Comparison of ENCODE assay signal across 16 mouse cellular contexts in genomic region chr8:84764870-84765495, GRCm38 (mm10). TPM values are rescaled to one million over a fixed set of nuclear protein-coding genes. Genes with fewer than 3 reads are reported as not detected.
DNase-seq lines count a peak whose midpoint lies in the region; ATAC-seq and TF ChIP-seq lines count a peak whose summit lies in the region.
"Had no signal": no experiment of that assay in that cellular context is flagged by ENCODE, and none has a peak within 500 bp of the region (broad histone marks: within the 10 kb centered on the region; RNA-seq: fewer than 3 reads in every experiment).

No protein-coding gene starts in this region.

- peak overlapping the region; percentile 96 for H3K27ac ChIP-seq in gastrocnemius, adult 2 months
- no peak overlapping the region for H3K27ac ChIP-seq in midbrain, embryonic 14.5 days (replicated peaks; ENCODE audit: low read depth, low read length)
- no peak overlapping the region for H3K27ac ChIP-seq in midbrain, embryonic 15.5 days
- H3K27ac ChIP-seq in forebrain, embryonic 16.5 days (ENCODE audit: low read length), result peak overlapping the region; percentile 65
- H3K27ac ChIP-seq in neural tube, embryonic 14.5 days (ENCODE audit: low read depth, low read length), result no peak overlapping the region
- H3K27ac ChIP-seq: kidney, embryonic 15.5 days; liver, embryonic 14.5 days had no signal

- WGBS in midbrain, embryonic 14.5 days, result 66% methylated on average over 17 of the region's 17 CpGs
- 61% methylated on average over 17 of the region's 17 CpGs for WGBS in midbrain, embryonic 15.5 days
- WGBS in forebrain, embryonic 16.5 days, result 43% methylated on average over 17 of the region's 17 CpGs
- 62% methylated on average over 17 of the region's 17 CpGs for WGBS in neural tube, embryonic 14.5 days

- H3K9ac ChIP-seq in midbrain, embryonic 14.5 days (replicated peaks; ENCODE audit: low read length), result no peak overlapping the region
- H3K9ac ChIP-seq in midbrain, embryonic 15.5 days, result no peak overlapping the region
- H3K9ac ChIP-seq in forebrain, embryonic 16.5 days (replicated peaks; ENCODE audit: low read depth, low read length), result peak overlapping the region; percentile 60
- no peak overlapping the region for H3K9ac ChIP-seq in neural tube, embryonic 14.5 days (replicated peaks; ENCODE audit: low read depth, low read length)
- H3K9ac ChIP-seq: kidney, embryonic 15.5 days; liver, embryonic 14.5 days; stomach, embryonic 15.5 days had no signal

- peaks cover 15% of the 10 kb centered on the region for H3K4me1 ChIP-seq in midbrain, embryonic 14.5 days (ENCODE audit: control insufficient read depth, insufficient read depth, low read length)
- H3K4me1 ChIP-seq in midbrain, embryonic 15.5 days, result peaks cover 34% of the 10 kb centered on the region
- H3K4me1 ChIP-seq in forebrain, embryonic 16.5 days (replicated peaks; ENCODE audit: control insufficient read depth, insufficient read depth, low read length), result peaks cover 70% of the 10 kb centered on the region
- H3K4me1 ChIP-seq in neural tube, embryonic 14.5 days (ENCODE audit: control insufficient read depth, insufficient read depth, low read length), result peaks cover 20% of the 10 kb centered on the region

- H3K9me3 ChIP-seq in midbrain, embryonic 14.5 days (ENCODE audit: control insufficient read depth, low read length), result no peaks in the 10 kb centered on the region
- no peaks in the 10 kb centered on the region for H3K9me3 ChIP-seq in midbrain, embryonic 15.5 days
- no peaks in the 10 kb centered on the region for H3K9me3 ChIP-seq in forebrain, embryonic 16.5 days (ENCODE audit: control insufficient read depth, low read length)
- H3K9me3 ChIP-seq in neural tube, embryonic 14.5 days (ENCODE audit: control insufficient read depth, low read length), result no peaks in the 10 kb centered on the region
- H3K9me3 ChIP-seq: kidney, embryonic 15.5 days; stomach, embryonic 15.5 days had no signal

- 0 out of 2 replicates have a peak overlapping the region, but pooled peaks have one; percentile 15 for H3K4me2 ChIP-seq in midbrain, embryonic 14.5 days (ENCODE audit: low read length)
- no peak overlapping the region; the same call in 1 of the 2 replicates for H3K4me2 ChIP-seq in midbrain, embryonic 15.5 days
- peak overlapping the region; percentile 81 for H3K4me2 ChIP-seq in forebrain, embryonic 16.5 days (ENCODE audit: low read length)
- peak overlapping the region; percentile 34 for H3K4me2 ChIP-seq in neural tube, embryonic 14.5 days (ENCODE audit: low read depth, low read length)
- H3K4me2 ChIP-seq: kidney, embryonic 15.5 days; stomach, embryonic 15.5 days had no signal

- H3K27me3 ChIP-seq in midbrain, embryonic 14.5 days (ENCODE audit: control insufficient read depth, insufficient read depth, low read length), result peaks cover 21% of the 10 kb centered on the region
- peaks cover 29% of the 10 kb centered on the region for H3K27me3 ChIP-seq in midbrain, embryonic 15.5 days (replicated peaks)
- H3K27me3 ChIP-seq in forebrain, embryonic 16.5 days (replicated peaks; ENCODE audit: control insufficient read depth, insufficient read depth, low read length), result no peaks in the 10 kb centered on the region
- H3K27me3 ChIP-seq in neural tube, embryonic 14.5 days (ENCODE audit: control insufficient read depth, insufficient read depth, low read length), result peaks cover 14% of the 10 kb centered on the region
- H3K27me3 ChIP-seq: stomach, embryonic 15.5 days had no signal

- H3K4me3 ChIP-seq in gastrocnemius, adult 2 months, result peak overlapping the region; percentile 39
- no peak overlapping the region for H3K4me3 ChIP-seq in midbrain, embryonic 14.5 days (replicated peaks; ENCODE audit: low read depth, low read length)
- no peak overlapping the region for H3K4me3 ChIP-seq in midbrain, embryonic 15.5 days
- peak overlapping the region; percentile 49 for H3K4me3 ChIP-seq in forebrain, embryonic 16.5 days (replicated peaks; ENCODE audit: low read length)
- H3K4me3 ChIP-seq in neural tube, embryonic 14.5 days (ENCODE audit: low read depth, low read length), result no peak overlapping the region
- H3K4me3 ChIP-seq: kidney, embryonic 15.5 days; stomach, embryonic 15.5 days had no signal

- no peak for TF ChIP-seq CTCF in gastrocnemius, adult 2 months (IDR thresholded peaks at IDR 0.05)

- intact Hi-C loops in gastrocnemius, adult 2 months (cut with DNase I), result loop anchor here (2.0 to 5.0 kb wide), 2 partner anchors 16 to 32 kb away; no protein-coding TSS in a partner anchor
- intact Hi-C loops in gastrocnemius, postnatal 14 days (cut with DNase I; ENCODE audit: low total_unique reads), result no loop called here
- intact Hi-C loops in heart, postnatal 25 days (cut with DNase I), result no loop called here

- ATAC-seq in midbrain, embryonic 14.5 days (ENCODE audit: low FRiP score, low TSS enrichment), result no peak
- no peak for ATAC-seq in midbrain, embryonic 15.5 days (replicated peaks)
- peak; percentile 32; the same call in 1 of the 2 replicates for ATAC-seq in forebrain, embryonic 16.5 days
- no peak for ATAC-seq in neural tube, embryonic 14.5 days (ENCODE audit: low read depth)
- ATAC-seq: CD4-positive, CD25-positive, alpha-beta regulatory T cell, adult 4 months had no signal

- DNase-seq in gastrocnemius, adult 2 months, result peak; percentile 64
- no peak for DNase-seq in gastrocnemius, postnatal 14 days
- DNase-seq in midbrain, embryonic 14.5 days, result no peak
- no peak for DNase-seq in heart, postnatal 25 days (ENCODE audit: low spot score)
- DNase-seq: heart, adult 18-20 months; lung, postnatal 36 days; thymus, postnatal 36 days had no signal

- H3K36me3 ChIP-seq in midbrain, embryonic 14.5 days (ENCODE audit: control insufficient read depth, insufficient read depth, low read length), result no peaks in the 10 kb centered on the region; the same call in 1 of the 2 replicates
- no peaks in the 10 kb centered on the region for H3K36me3 ChIP-seq in midbrain, embryonic 15.5 days (replicated peaks)
- peaks cover 6% of the 10 kb centered on the region; the same call in 1 of the 2 replicates for H3K36me3 ChIP-seq in forebrain, embryonic 16.5 days (ENCODE audit: control insufficient read depth, insufficient read depth)
- H3K36me3 ChIP-seq in neural tube, embryonic 14.5 days (ENCODE audit: control insufficient read depth, insufficient read depth, low read length), result no peaks in the 10 kb centered on the region; the same call in 1 of the 2 replicates

RNA-seq across cellular contexts. Expression of gene Nfix, which starts 35.2 kb away (rescaled TPM):
- total RNA-seq in gastrocnemius, adult 2 months (2021), result 100 to 1,000 TPM; 465 to 558 TPM
- total RNA-seq in gastrocnemius, postnatal 14 days (2021), result 100 to 1,000 TPM; 531 to 566 TPM
- 45.9 and 49.8 TPM in 2 replicates for polyA plus RNA-seq in midbrain, embryonic 14.5 days (2014; fragmentation: Nextera tagmentation; extraction: Ambion mirVana)
- 48.6 and 54.0 TPM in 2 replicates for polyA plus RNA-seq in midbrain, embryonic 15.5 days (2015; fragmentation: Nextera tagmentation; extraction: Ambion mirVana)
- polyA plus RNA-seq in forebrain, embryonic 16.5 days (2015; fragmentation: Nextera tagmentation; extraction: Ambion mirVana), result 440 and 546 TPM in 2 replicates
- polyA plus RNA-seq in neural tube, embryonic 14.5 days (2014; fragmentation: Nextera tagmentation; extraction: Ambion mirVana), result 68.2 and 91.5 TPM in 2 replicates
- total RNA-seq in heart, postnatal 25 days (2021), result 100 to 1,000 TPM; 287 to 311 TPM

RNA-seq across cellular contexts. Expression of gene G430095P16Rik, which starts 42.2 kb away (rescaled TPM):
- under 1 TPM; 0.36 to 0.78 TPM for total RNA-seq in gastrocnemius, adult 2 months (2021)
- 1 to 10 TPM in 1 of 2 experiments, under 1 TPM in 1; 0.66 to 1.1 TPM for total RNA-seq in gastrocnemius, postnatal 14 days (2021)
- 0.67 and 0.91 TPM in 2 replicates for polyA plus RNA-seq in midbrain, embryonic 14.5 days (2014; fragmentation: Nextera tagmentation; extraction: Ambion mirVana)
- polyA plus RNA-seq in midbrain, embryonic 15.5 days (2015; fragmentation: Nextera tagmentation; extraction: Ambion mirVana), result 0.97 and 1.8 TPM in 2 replicates
- 2.0 and 2.2 TPM in 2 replicates for polyA plus RNA-seq in forebrain, embryonic 16.5 days (2015; fragmentation: Nextera tagmentation; extraction: Ambion mirVana)
- 0.76 and 1.8 TPM in 2 replicates for polyA plus RNA-seq in neural tube, embryonic 14.5 days (2014; fragmentation: Nextera tagmentation; extraction: Ambion mirVana)
- under 1 TPM in 1 of 2 experiments, not detected in 1; 0.39 TPM for total RNA-seq in heart, postnatal 25 days (2021)
- total RNA-seq: layer of hippocampus, adult 8-10 months; left cerebral cortex, postnatal 14 days had no signal

RNA-seq across cellular contexts. Expression of gene Dand5, which starts 57.6 kb away (rescaled TPM):
- total RNA-seq in gastrocnemius, adult 2 months (2021), result 10 to 100 TPM; 10.2 to 14.3 TPM
- 1 to 10 TPM; 6.0 to 7.2 TPM for total RNA-seq in gastrocnemius, postnatal 14 days (2021)
- 9.9 and 12.7 TPM in 2 replicates for polyA plus RNA-seq in midbrain, embryonic 14.5 days (2014; fragmentation: Nextera tagmentation; extraction: Ambion mirVana)
- 12.3 and 13.4 TPM in 2 replicates for polyA plus RNA-seq in midbrain, embryonic 15.5 days (2015; fragmentation: Nextera tagmentation; extraction: Ambion mirVana)
- polyA plus RNA-seq in forebrain, embryonic 16.5 days (2015; fragmentation: Nextera tagmentation; extraction: Ambion mirVana), result 8.2 and 8.7 TPM in 2 replicates
- polyA plus RNA-seq in neural tube, embryonic 14.5 days (2014; fragmentation: Nextera tagmentation; extraction: Ambion mirVana), result 12.3 and 16.9 TPM in 2 replicates
- 10 to 100 TPM in 1 of 2 experiments, 1 to 10 TPM in 1; 9.6 to 10.3 TPM for total RNA-seq in heart, postnatal 25 days (2021)

Comparison
In these comparisons a context has a peak if more than half of its experiments do, and no peak if none do; other contexts are left out.
1. H3K27ac ChIP-seq: peak in gastrocnemius, adult 2 months (single experiment) and forebrain, embryonic 16.5 days (single experiment); none in midbrain, embryonic 14.5 days (single experiment), midbrain, embryonic 15.5 days (single experiment) and neural tube, embryonic 14.5 days (single experiment).
2. H3K4me3 ChIP-seq: peak in gastrocnemius, adult 2 months (single experiment) and forebrain, embryonic 16.5 days (single experiment); none in midbrain, embryonic 14.5 days (single experiment), midbrain, embryonic 15.5 days (single experiment) and neural tube, embryonic 14.5 days (single experiment).